Mouse (Mus musculus) fibroblast of lung, adult 2 months (primary cell): ENCODE measurements around the gene Pigl.
A peak's percentile ranks its signal among the peaks of the same experiment; 100 is the strongest.

Source experiments
- DNase-seq: peaks from one replicate; pipeline ENCODE4 v3.0.0-alpha.2; 2011; ENCODE audit warnings: low read depth

The Pigl gene

DNA sequence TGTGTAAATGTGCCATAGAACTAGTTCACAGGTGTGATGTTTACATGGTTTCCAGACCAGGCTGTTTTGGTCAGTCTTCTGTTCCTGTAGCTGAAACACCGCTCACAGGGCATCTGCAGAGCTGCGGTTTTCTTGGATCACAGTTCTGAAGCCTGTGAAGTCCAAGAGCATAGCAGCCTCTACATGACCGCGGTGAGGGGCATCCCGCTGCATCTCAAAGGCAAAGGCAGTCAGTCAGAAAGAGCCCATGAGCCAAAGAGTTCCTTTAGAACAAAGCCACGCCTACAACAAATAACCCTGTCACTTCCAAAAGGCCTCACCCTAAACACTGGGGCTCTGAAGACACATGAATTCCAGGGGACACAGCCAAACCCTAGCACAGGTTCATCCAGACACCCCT lies 55.1 kb downstream of the Pigl start:
- no peak for DNase-seq

DNA sequence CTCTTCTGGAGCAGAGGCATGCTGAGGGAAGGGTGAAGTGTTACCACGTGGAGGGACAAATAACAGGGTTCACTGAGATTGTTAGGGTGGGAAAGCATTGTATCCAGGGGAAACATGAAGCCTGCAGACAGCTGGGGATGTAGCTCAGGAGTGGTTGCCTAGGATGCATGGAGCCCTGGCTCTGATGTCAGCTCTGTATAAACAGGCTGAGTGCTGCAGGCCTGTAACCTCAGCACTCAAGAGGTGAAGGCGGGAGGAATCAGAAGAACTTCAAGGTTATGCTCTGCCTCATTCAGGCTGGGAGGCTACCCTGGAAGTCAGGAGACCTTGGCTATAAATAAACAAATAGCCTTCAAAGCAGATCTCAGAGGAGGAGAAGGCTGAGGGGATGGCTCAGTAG lies 60.7 kb downstream of the Pigl start:
- DNase-seq, result no peak

DNA sequence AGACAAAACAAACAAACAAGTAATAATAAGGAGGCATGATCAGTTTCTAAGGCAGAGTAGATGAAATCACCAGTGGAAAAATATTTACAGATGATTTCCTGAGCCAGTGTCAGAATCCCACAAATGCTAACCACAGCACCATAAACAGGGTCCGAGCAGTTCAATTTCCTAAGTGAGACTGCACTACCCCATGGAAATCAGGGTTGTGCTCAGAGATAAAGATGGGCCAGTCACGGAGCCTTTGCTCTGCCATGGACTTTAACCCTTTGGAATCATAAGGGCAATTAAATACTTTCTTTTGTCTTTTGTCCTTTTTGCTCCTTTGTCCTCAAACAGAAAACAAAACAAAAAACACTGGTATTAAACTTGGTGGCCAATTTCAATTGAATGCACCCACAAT lies 64.0 kb downstream of the Pigl start:
- DNase-seq, result no peak

DNA sequence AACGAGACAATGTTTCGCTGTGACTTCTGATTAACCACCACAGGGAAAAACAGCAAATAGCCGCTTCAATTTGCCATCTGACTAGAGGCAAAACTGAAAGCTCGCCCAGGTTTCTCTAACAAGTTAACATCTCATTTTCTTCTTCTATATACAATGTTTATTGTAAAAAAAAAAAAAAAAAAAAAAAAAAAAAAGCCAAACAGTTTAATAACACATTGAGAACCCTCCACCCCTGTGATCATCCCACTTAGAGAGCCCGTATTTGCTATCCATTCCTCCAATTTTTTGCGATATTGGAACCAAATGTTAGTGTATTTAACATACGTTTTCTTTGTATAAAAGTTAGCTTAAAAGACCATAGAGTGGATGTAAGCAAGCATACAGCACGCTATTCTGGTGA lies 78.8 kb downstream of the Pigl start:
- DNase-seq, result no peak

DNA sequence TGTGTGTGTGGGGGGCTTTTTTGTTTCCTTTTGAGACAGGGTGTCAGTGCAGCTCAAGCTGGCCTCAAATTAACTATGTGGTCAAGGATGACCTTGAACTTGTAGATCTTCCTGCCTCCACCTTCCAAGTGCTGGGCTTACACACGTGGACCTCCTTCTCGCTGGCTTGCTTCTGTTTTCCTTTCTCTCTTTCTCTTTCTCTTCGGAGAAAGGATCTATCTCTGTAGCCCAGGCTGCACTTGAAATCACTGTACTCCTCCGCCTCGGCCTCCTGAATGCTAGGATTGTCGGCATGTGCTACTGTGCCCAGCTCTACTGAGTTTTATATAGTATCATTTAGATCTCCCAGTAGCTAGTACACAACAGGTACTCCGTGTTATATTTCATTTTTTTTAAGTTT lies 79.3 kb downstream of the Pigl start:
- DNase-seq, result no peak

DNA sequence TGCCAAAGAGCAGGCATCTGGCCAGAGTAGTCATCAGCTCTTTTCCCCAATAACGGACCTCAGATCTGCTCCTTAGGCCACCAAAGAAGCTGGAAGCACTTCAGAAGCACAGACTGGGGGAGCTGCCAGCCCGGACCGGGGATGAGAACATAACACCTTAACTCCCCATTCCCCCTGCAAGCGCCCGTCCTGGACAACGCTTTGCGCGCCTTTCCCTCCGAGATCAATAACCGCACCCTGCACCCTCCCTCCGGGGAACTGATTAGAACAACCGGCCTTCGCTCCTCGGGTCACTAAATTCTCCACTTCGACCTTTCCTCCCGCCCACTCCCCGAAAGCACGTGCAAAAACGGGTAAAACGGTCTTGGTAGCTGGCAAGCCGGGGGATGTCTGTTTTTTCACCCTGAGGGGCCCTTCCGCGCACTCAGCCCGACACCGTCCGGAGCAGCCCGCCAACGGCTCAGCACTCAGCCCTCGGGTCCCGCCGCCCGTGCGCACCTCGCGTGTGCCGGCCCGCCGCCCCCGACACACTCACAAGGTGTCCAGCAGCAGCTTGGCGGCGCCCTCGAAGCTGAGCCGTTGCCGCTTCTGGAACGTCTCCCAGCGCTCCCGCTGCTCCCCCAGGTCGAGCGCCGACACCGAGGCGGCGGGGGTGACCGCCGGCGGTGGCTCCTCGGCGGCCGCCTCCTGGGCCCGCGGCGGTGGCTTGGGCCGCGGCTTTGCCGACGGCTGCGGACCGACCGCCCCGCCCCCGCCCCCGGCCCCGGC lies 80.2 kb downstream of the Pigl start:
- DNase-seq, result no peak

DNA sequence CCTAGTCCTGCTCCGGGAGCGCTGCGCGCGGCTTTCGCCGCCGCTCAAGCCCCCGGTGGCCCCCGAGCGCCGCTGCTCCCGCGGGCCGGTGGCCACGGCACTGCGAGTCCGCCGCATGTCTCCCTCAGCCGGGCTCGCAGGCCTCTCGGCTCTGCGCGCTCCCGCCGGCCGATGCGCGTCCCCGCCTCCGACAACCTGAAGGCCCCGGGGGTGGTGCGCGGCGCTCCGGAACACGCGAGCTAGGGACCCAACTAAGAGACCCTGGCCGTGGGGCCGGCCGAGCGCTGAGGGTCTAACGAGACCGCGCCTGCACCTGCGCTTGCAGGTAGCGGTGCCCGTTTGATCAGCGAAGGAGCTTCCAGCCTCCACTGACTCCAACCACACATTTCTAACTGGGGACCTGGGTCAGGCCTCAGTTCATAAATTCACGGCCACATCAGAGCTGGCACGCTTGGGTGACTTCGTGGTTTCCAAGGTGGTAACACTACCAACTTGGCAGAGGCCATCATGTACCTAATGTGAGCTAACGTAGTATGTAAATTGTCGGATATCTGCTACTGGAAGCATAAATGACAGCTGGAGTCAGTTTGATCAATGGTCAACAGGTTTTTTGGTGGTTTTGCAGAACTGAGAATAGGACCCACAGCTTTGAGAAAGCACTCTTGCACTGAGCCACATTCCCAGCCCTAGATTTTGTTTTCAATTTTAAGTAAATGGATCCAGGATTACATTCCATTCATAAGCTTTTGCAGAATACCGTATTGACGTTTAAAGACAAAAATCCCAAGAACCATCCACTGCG lies 81.0 kb downstream of the Pigl start, which contains the start of gene Cenpv:
Cenpv (minus strand) TSS at position 173 of the 802 bp plus-strand sequence.
- no peak for DNase-seq

DNA sequence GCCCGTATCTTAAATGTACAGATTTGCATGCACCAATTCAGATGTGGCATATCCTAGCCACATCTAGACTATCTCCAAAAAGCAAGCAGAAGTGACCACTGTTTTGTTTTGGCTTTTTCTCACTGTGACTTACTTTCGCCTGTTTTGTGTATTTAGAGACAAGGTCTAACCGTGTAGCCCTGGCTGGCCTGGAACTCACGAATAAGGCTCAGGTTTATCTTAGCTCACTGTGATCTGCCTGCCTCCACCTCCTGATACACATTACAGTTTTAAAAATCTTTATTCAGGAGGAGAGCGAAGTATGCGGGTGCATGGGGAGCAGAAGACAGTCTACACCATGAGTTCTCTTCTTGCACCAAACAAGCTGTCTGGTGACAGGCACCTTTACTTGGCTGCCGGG lies 81.9 kb downstream of the Pigl start:
- DNase-seq, result no peak

DNA sequence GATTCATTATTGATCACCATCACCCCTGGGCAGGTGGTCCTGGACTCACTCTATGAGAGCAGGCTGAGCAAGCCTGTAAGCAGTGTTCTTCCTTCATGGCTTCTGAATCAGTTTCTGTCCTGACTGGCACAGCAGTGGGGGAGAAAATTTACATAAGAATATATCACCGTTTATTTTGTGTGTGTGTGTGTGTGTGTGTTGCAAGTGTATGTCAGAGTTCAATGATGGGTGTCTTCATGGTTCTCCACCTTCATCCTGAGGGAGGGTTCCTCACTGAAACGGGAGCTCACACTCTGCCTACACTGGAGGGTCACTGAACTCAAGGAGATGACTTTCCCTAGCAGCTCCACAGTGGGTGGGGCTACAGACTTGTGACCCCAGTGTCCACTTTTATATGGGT lies 82.7 kb downstream of the Pigl start:
- DNase-seq, result no peak

DNA sequence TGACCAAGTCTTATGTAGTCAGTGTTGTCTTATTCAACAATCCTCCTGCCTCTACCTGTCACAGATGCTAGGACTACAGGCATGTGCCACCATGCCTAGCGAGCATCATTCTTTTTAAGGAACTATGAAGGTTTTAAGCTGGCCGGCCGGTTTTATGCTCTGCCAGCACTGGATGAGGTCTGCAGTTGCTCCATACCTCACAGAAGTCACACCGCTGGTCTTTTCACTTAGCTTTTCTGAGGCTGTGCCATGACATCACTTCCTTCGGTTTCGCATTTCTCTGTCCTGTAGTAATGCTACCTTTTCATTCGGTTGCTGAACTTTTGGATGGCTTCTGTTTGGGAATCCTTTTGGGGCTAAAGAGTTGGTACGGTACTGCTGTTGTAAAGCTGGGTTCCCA lies 83.3 kb downstream of the Pigl start:
- no peak for DNase-seq

DNA sequence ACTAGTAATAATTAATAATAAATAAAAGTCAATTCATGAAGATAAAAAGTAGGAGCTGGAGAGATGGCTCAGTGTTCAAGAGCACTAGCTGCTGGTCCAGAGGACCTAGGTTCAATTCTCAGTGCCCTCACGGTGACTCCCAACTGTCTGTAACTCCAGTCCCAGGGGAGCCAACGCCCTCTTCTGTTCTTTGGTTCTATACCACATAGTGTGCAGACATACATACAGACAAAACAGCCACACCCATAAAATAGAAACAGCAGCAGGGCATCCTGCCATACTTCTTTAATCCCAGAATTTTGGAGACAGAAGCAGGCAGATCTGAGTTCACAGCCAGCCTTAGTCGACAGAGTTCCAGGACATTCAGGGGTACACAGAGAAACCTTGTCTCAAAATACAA lies 85.7 kb downstream of the Pigl start:
- no peak for DNase-seq

DNA sequence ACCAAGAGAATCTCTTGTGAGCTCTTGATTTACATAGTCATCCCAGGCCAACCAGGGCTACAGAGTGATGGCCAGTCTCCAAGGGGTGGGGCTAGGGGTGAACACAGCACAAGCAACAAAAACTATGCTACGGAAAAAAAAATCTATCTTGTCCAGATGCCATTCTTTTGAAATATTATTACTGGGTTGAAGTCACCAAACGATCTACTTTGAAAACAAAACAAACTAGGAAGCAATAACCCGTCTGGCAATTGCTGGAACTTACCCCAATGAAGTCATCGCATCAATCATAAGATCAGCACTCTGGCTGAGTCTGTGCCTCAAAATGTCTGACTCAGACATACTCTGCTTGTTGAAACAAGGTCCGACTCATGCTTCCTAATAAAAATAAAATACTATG lies 91.5 kb downstream of the Pigl start:
- DNase-seq, result peak; percentile 79

DNA sequence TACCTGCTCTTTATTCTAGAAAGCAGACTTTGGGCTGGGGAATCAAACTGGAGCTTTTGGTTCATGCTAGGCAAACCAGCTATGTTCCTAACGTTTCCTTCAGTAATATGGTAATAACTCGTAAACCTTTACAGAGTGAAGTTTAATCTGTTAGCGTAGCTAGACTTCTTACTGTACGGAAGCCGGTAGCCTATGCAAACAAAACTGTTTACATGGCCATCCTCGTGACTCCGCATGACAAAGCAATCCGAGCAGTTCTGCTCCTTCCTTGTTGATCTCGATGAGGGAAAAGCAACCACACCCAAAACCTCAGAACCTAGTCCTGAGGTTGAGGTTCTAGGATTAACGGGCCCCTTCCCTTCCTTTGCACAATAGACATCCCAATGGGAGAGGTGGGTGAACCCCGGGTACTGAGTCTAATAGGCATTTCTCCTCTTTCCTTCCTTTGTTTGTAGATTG lies 92.0 kb downstream of the Pigl start:
- DNase-seq, result peak; percentile 58

DNA sequence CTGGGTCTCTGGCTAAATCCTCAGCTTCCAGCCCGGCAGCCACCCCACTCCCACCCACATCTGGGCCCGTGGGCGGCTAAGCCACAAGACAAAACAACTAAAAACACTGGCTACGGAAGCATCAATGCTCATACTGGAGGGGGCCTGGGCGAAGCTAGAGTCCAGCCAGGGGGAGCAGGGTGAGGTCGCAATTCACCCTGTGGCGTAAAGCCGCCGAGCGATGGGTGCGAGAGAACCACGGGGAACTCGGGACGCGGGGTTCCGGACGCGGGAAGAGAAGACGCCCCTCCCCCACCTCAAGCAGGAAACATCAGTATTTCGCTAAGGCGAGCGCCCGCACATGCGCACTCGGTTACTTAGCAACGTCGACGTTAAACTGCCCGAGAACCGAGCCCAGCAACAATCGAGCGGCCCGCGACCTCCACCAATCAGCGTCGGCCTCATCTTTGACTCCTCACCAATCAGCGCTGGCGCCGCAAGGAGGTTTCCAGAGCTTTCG lies 92.5 kb downstream of the Pigl start, which contains the start of gene Ubb:
Ubb (plus strand) TSS at position 445 of the 499 bp plus-strand sequence.
- DNase-seq, result peak; percentile 99

DNA sequence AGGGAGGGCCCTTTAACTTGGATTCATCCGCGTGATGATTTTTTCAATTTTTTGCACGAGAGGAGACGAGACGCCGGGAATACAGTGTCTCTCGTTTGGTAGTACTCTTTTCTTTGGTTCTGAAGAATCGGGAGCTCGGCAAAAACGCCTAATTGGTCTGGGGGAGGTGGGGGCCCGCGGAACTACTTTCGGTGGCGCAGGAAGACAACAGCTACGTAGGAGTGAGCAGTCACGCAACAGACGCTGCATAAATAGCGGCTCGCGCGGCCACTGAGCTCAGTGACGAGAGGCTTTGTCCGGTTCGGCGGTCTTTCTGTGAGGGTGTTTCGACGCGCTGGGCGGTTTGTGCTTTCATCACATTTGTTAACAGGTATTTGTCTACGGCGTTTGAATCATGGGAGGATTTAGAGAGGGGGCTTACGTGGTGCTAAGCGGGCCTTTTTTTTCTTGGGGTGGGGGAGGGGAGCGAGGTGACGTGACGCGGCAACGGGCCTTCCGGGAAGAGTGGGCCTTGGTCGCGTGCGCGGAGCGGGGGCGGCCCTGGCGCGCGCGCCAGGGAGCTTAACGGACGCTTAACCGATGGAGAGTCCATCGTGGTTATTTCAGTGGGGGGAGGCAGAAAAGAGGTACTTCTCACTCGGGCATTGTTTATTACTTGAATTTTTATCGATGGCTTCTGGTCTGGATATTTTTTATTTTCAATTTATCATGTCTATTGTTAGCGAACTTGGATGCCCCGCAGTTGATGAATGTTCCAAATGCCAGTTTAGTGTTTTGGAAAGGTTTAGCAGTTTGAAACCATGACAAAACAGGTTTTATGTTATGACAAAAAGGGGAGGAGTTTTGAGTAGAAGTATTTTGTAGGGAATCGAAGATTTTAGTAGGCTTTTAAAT lies 93.2 kb downstream of the Pigl start:
- DNase-seq, result peak; percentile 51

DNA sequence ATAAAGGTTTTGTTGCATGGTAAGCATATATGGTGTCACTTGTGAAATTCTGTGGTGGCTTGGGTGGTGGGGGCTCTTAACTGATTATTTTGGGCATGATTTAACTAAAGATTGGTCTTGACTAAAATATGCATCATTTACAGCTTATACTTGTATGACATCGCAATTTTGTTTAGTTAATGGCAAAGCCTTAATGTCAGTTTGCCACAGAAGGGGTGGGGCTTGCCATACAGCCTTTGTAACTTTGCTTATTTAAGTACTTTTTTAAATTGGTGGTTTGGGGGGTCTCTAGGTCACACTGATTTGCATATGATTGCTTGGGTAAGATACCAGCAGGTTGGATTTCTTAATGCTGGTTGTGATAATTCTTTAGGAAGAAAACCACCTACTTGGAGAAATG lies 94.9 kb downstream of the Pigl start:
- DNase-seq, result no peak

DNA sequence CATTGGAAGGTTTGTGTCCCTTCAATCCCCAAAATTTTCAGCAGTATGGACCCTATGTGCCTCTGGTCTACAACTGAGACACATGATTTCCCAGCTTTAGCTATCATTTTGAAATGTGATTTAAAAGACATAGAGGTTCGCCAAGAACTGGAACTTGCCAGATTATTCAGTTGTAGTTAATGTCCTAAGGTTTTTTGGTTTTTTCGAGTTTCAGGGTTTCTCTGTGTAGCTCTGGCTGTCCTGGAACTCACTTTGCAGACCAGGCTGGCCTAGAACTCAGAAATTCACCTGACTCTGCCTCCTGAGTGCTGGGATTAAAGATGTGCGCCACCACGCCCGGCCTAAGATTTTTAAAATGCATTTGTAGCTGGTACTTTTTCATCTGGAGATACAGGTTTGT lies 95.4 kb downstream of the Pigl start:
- no peak for DNase-seq

DNA sequence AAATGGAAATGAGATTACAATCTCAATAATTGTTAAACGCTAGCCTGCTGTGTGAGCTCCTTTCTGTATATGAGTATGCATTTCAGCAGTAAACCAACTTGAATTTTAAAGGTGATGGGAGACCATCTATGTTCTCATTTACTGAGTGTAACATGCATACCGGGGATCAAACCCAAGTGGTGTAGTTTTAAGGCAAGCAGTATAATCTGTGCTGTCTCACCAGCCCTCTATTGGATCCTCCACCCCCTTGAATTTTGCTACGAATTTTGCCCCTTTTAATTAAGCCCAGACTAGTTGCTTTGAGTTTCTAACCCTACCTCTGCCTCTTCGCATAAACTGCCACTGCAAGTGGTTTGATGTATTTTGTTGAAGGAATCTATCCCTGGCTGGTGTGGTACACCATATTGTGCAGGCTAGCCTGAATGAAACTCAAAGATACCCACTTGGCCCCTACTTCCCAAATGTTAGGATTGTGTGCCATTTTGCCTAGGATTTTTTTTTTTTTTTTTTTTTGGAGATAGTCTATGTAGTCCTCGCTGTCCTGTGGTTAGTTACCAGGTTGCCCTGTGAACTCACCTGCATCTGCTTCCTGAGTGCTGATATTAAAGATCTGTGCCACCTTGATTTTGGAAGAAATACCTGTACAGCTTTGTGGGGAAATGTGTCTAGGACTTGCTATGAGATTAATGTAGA lies 96.0 kb downstream of the Pigl start:
- DNase-seq, result no peak

DNA sequence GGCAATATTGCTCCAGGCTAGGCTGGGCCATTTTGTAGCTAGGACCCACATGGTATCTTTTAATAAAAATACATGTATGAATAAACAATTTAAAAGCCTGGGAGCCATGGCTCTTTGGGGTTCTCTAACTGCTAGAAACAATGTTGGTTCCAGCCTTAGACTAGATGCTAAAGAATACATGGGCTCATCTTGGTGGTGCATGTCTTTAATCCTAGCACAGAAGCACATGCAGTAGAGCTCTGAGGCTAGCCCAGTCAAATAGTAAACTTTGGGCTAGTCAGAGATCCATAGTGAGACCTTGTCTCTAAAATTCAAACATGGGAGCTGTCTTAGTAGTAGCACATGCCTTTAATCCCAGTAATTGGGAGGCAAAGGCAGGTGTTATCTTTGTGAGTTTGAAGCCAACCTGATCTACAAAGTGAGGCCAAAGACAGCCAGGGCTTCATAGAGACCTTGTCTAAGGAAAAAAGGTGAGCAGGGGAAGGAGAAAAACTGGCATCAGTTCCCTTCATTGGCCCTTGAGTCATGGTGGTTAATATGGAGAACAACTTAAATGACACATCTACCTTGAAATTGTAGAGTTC lies 96.8 kb downstream of the Pigl start:
- DNase-seq, result no peak

DNA sequence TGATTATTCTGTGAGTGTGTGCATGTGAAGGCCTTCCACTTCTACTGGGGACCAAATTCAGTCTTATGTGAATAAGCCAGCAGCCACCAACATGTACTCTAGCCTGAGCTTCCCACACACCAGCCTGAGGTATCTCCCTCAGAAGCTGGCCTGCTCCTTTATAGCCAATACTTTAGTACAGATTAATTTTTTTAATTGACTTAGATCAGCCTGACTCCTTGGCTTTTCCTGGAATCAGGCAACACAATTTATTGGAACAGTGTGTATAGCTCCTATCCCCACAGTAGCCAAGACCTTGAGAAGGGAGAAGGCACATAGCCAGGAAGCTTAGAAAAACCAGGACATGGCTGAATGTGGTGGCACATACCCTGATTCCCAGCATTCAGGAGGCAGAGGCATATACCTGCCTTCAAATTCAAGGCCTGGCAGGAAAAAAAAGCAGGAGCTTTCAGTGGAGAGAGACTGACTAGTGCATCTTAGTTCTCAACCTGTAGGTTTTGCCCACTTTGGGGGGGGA lies 97.7 kb downstream of the Pigl start:
- no peak for DNase-seq

DNA sequence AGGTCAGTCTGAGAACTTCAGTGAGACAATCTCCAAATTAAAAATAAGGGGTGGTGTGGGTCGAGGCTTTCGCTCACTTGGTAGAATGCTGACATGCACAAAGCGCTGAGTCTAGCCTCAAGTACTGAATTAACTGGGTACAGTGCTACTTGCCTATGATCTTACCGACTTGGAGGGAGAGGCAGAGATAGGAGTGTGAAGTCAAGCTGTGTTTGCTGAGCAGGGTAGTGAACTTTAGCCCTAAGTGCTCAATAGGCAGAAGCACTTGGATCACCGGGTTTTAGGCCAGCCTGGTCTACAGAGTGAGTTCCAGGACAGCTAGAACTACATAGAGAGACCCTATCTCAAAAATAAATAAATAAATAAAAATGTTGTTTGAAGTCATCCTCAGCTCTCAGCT lies 98.9 kb downstream of the Pigl start:
- no peak for DNase-seq
